Mouse (Mus musculus) embryo, embryonic 11 days (tissue): ENCODE measurements at regions not wholly inside any gene's neighbourhood (a gene's known extent, or its start where the extent isn't known, plus 50 kb on each side); places are given as distances from the start of the nearest gene placed in this dataset.

Source experiments
- DNase-seq: peaks from one replicate; pipeline ENCODE4 v3.0.0-alpha.2; 2015

GRCm38 (mm10) chr13:39074211-39074610 lies 113.5 kb upstream of the Slc35b3 start:
- DNase-seq: peak; percentile 17

DNA sequence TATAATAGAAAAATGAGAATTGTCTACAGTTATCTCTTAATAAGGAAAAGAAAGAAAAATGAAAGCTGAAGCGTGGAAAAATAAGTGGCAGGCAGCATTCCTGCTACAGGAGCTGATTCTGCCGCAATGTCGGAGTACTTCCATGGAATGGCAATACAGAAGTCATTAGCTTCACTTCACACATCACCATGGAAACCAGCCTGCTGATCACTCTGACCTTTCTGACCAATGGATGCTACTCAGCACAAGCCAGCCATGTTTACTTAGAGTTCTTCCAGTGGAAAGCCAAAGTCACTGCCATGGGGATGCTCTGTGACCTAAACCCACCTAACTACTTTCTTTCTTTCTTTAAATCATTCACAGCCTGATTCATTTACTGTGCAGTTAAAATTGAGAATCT lies 71.6 kb upstream of the Slc35b3 start:
- peak; percentile 49 for DNase-seq

- no peak for DNase-seq
These were observed 59.5 kb upstream of the Slc35b3 start for GRCm38 (mm10) chr13:39020168-39020567.

- peak; percentile 84 for DNase-seq
These were observed 51.0 kb upstream of the Slc35b3 start for GRCm38 (mm10) chr13:39011696-39012095.
